In genomic region chr7:135676722-135677121, GRCm38 (mm10) we compare ENCODE assay signal across 19 mouse cellular contexts. TPM values are rescaled to one million over a fixed set of nuclear protein-coding genes. Genes with fewer than 3 reads are reported as not detected.
A peak's percentile ranks its signal among the peaks of the same experiment; 100 is the strongest.
DNase-seq lines count a peak whose midpoint lies in the region; ATAC-seq and TF ChIP-seq lines count a peak whose summit lies in the region.
"Had no signal": no experiment of that assay in that cellular context is flagged by ENCODE, and none has a peak within 500 bp of the region (broad histone marks: within the 10 kb centered on the region; RNA-seq: fewer than 3 reads in every experiment).

No protein-coding gene starts in this region.

- 0 out of 2 replicates have a peak, but pooled peaks cover 3% of the 10 kb centered on the region for H3K9me3 ChIP-seq in heart, embryonic 12.5 days (replicated peaks)
- no peaks in the 10 kb centered on the region for H3K9me3 ChIP-seq in midbrain, postnatal 0 days (ENCODE audit: low read length)
- H3K9me3 ChIP-seq in midbrain, embryonic 15.5 days, result no peaks in the 10 kb centered on the region
- H3K9me3 ChIP-seq in stomach, postnatal 0 days (ENCODE audit: control insufficient read depth, low read length), result no peaks in the 10 kb centered on the region
- H3K9me3 ChIP-seq: forebrain, embryonic 10.5 days; hindbrain, embryonic 13.5 days had no signal

- H3K27ac ChIP-seq in heart, embryonic 12.5 days (ENCODE audit: poor library complexity, severe bottlenecking), result no peak overlapping the region
- H3K27ac ChIP-seq in midbrain, postnatal 0 days (ENCODE audit: low read depth, low read length), result no peak overlapping the region
- no peak overlapping the region for H3K27ac ChIP-seq in midbrain, embryonic 15.5 days
- H3K27ac ChIP-seq in stomach, postnatal 0 days (replicated peaks), result no peak overlapping the region
- H3K27ac ChIP-seq: forebrain, embryonic 10.5 days; hindbrain, embryonic 13.5 days had no signal

- 54% methylated on average over 8 of the region's 8 CpGs for WGBS in heart, embryonic 12.5 days
- 83% methylated on average over 8 of the region's 8 CpGs for WGBS in midbrain, postnatal 0 days
- WGBS in midbrain, embryonic 15.5 days, result 86% methylated on average over 8 of the region's 8 CpGs
- WGBS in stomach, postnatal 0 days, result 77% methylated on average over 8 of the region's 8 CpGs

- no peaks in the 10 kb centered on the region for H3K36me3 ChIP-seq in heart, embryonic 12.5 days
- no peaks in the 10 kb centered on the region; the same call in 1 of the 2 replicates for H3K36me3 ChIP-seq in midbrain, postnatal 0 days (ENCODE audit: insufficient read depth, low read length)
- no peaks in the 10 kb centered on the region for H3K36me3 ChIP-seq in midbrain, embryonic 15.5 days (replicated peaks)
- no peaks in the 10 kb centered on the region for H3K36me3 ChIP-seq in stomach, postnatal 0 days (ENCODE audit: control insufficient read depth, insufficient read depth, low read length)
- H3K36me3 ChIP-seq: forebrain, embryonic 10.5 days; hindbrain, embryonic 13.5 days had no signal

- peak; percentile 49 for DNase-seq in heart, adult 8-10 months (ENCODE audit: low spot score)
- DNase-seq in midbrain, postnatal 0 days (ENCODE audit: low spot score), result peak; percentile 47
- DNase-seq in heart, postnatal 10 days, result peak; percentile 77
- DNase-seq in stomach, postnatal 0 days (ENCODE audit: low spot score), result no peak
- DNase-seq: adrenal gland, postnatal 14 days; cerebellum, adult 9-10 months; gastrocnemius, postnatal 14 days; kidney, adult 8-10 months; kidney, postnatal 10 days; lung, adult 18-20 months; thymus, postnatal 25 days had no signal

- H3K4me3 ChIP-seq in heart, embryonic 12.5 days, result no peak overlapping the region
- no peak overlapping the region for H3K4me3 ChIP-seq in midbrain, postnatal 0 days (ENCODE audit: low read depth, low read length)
- no peak overlapping the region for H3K4me3 ChIP-seq in midbrain, embryonic 15.5 days
- H3K4me3 ChIP-seq in stomach, postnatal 0 days (ENCODE audit: low read depth, low read length), result no peak overlapping the region
- H3K4me3 ChIP-seq: forebrain, embryonic 10.5 days; hindbrain, embryonic 13.5 days had no signal

- no peak for TF ChIP-seq CTCF in midbrain, postnatal 0 days (IDR thresholded peaks at IDR 0.05)
- no peak for TF ChIP-seq CTCF in stomach, postnatal 0 days (IDR thresholded peaks at IDR 0.05; ENCODE audit: low read depth)

- H3K27me3 ChIP-seq in heart, embryonic 12.5 days (replicated peaks), result no peaks in the 10 kb centered on the region
- H3K27me3 ChIP-seq in midbrain, postnatal 0 days (ENCODE audit: insufficient read depth, low read length), result no peaks in the 10 kb centered on the region
- no peaks in the 10 kb centered on the region for H3K27me3 ChIP-seq in midbrain, embryonic 15.5 days (replicated peaks)
- no peaks in the 10 kb centered on the region for H3K27me3 ChIP-seq in stomach, postnatal 0 days (ENCODE audit: control insufficient read depth, insufficient read depth, low read length)
- H3K27me3 ChIP-seq: hindbrain, embryonic 13.5 days had no signal

- no peak for ATAC-seq in heart, embryonic 12.5 days (ENCODE audit: insufficient number of reproducible peaks, low FRiP score)
- no peak for ATAC-seq in midbrain, postnatal 0 days (ENCODE audit: low FRiP score)
- no peak for ATAC-seq in midbrain, embryonic 15.5 days (replicated peaks)
- ATAC-seq in inflammation-experienced regulatory T-cells, adult 6 months, result no peak
- no peak for ATAC-seq in stomach, postnatal 0 days (ENCODE audit: low FRiP score, low TSS enrichment)
- ATAC-seq: forebrain, embryonic 16.5 days; midbrain, embryonic 16.5 days had no signal

- TF ChIP-seq EP300 in stomach, postnatal 0 days (optimal IDR thresholded peaks at IDR 0.05), result no peak

- intact Hi-C loops in heart, postnatal 10 days (cut with DNase I), result no loop called here

- no peak overlapping the region for H3K9ac ChIP-seq in heart, embryonic 12.5 days
- no peak overlapping the region for H3K9ac ChIP-seq in midbrain, postnatal 0 days (replicated peaks; ENCODE audit: low read length, poor library complexity, severe bottlenecking)
- H3K9ac ChIP-seq in midbrain, embryonic 15.5 days, result no peak overlapping the region
- H3K9ac ChIP-seq in stomach, postnatal 0 days (ENCODE audit: low read length), result no peak overlapping the region
- H3K9ac ChIP-seq: hindbrain, embryonic 13.5 days had no signal

- H3K4me1 ChIP-seq in heart, embryonic 12.5 days (replicated peaks), result peaks cover 5% of the 10 kb centered on the region; the same call in 1 of the 2 replicates
- no peaks in the 10 kb centered on the region for H3K4me1 ChIP-seq in midbrain, postnatal 0 days (ENCODE audit: insufficient read depth, low read length)
- no peaks in the 10 kb centered on the region for H3K4me1 ChIP-seq in midbrain, embryonic 15.5 days
- H3K4me1 ChIP-seq in stomach, postnatal 0 days (replicated peaks; ENCODE audit: control insufficient read depth, insufficient read depth), result no peaks in the 10 kb centered on the region
- H3K4me1 ChIP-seq: hindbrain, embryonic 13.5 days had no signal

- no peak overlapping the region for H3K4me2 ChIP-seq in heart, embryonic 12.5 days
- no peak overlapping the region for H3K4me2 ChIP-seq in midbrain, postnatal 0 days (ENCODE audit: low read depth, low read length, poor library complexity, severe bottlenecking)
- H3K4me2 ChIP-seq in midbrain, embryonic 15.5 days, result no peak overlapping the region
- no peak overlapping the region for H3K4me2 ChIP-seq in stomach, postnatal 0 days (replicated peaks; ENCODE audit: low read depth)
- H3K4me2 ChIP-seq: hindbrain, embryonic 13.5 days; liver, embryonic 11.5 days had no signal

RNA-seq across cellular contexts. Expression of gene Mki67, which starts 39.4 kb away (rescaled TPM):
- total RNA-seq in heart, adult 8-10 months (2022), result 1 to 10 TPM in 1 of 4 experiments, under 1 TPM in 3; 0.41 to 2.4 (median 0.83) TPM
- polyA plus RNA-seq in heart, embryonic 12.5 days (2016; fragmentation: Nextera tagmentation; extraction: Ambion mirVana), result 39.2 and 42.6 TPM in 2 replicates
- total RNA-seq in midbrain, postnatal 0 days (2014; rRNA removed), result 6.3 and 8.9 TPM in 2 replicates
- polyA plus RNA-seq in midbrain, postnatal 0 days (2015; fragmentation: Nextera tagmentation; extraction: Ambion mirVana), result 1.4 and 2.1 TPM in 2 replicates
- polyA plus RNA-seq in midbrain, embryonic 15.5 days (2015; fragmentation: Nextera tagmentation; extraction: Ambion mirVana), result 6.0 and 6.5 TPM in 2 replicates
- total RNA-seq in heart, postnatal 10 days (2021), result 10 to 100 TPM; 33.3 to 39.2 TPM
- polyA plus RNA-seq in inflammation-experienced regulatory T-cells, adult 6 months (2017; shearing (Covaris generic)), result 10 to 100 TPM in 1 of 3 experiments, 1 to 10 TPM in 2; 7.4 to 62.6 (median 9.7) TPM
- polyA plus RNA-seq in stomach, postnatal 0 days (2015; fragmentation: Nextera tagmentation; extraction: Ambion mirVana), result 5.5 and 7.8 TPM in 2 replicates
